9 mouse cellular contexts compared by ENCODE assay signal in genomic region chr16:84042010-84042449, GRCm38 (mm10).
DNase-seq lines count a peak whose midpoint lies in the region; ATAC-seq and TF ChIP-seq lines count a peak whose summit lies in the region.
"Had no signal": no experiment of that assay in that cellular context is flagged by ENCODE, and none has a peak within 500 bp of the region (broad histone marks: within the 10 kb centered on the region; RNA-seq: fewer than 3 reads in every experiment).

No protein-coding gene starts in this region.

- TF ChIP-seq CTCF in intestine, postnatal 0 days (IDR thresholded peaks at IDR 0.05; ENCODE audit: low read depth): no peak

- H3K4me1 ChIP-seq in hindbrain, embryonic 13.5 days (replicated peaks): no peaks in the 10 kb centered on the region
- no peaks in the 10 kb centered on the region for H3K4me1 ChIP-seq in hindbrain, embryonic 10.5 days (replicated peaks)
- no peaks in the 10 kb centered on the region for H3K4me1 ChIP-seq in intestine, postnatal 0 days (replicated peaks; ENCODE audit: control insufficient read depth, insufficient read depth, low read length)
- H3K4me1 ChIP-seq: heart, embryonic 13.5 days had no signal

- H3K27me3 ChIP-seq in hindbrain, embryonic 13.5 days: no peaks in the 10 kb centered on the region
- no peaks in the 10 kb centered on the region for H3K27me3 ChIP-seq in hindbrain, embryonic 10.5 days (ENCODE audit: insufficient read depth, poor library complexity, severe bottlenecking)
- H3K27me3 ChIP-seq in intestine, postnatal 0 days (replicated peaks; ENCODE audit: control insufficient read depth, insufficient read depth, low read length): no peaks in the 10 kb centered on the region
- H3K27me3 ChIP-seq: heart, embryonic 13.5 days had no signal

- no peak overlapping the region for H3K4me2 ChIP-seq in hindbrain, embryonic 13.5 days
- no peak overlapping the region for H3K4me2 ChIP-seq in intestine, postnatal 0 days (replicated peaks; ENCODE audit: low read depth)
- H3K4me2 ChIP-seq: heart, embryonic 13.5 days had no signal

- 77% methylated on average over 4 of the region's 4 CpGs for WGBS in hindbrain, embryonic 13.5 days
- 90% methylated on average over 4 of the region's 4 CpGs for WGBS in hindbrain, embryonic 10.5 days
- 88% methylated on average over 4 of the region's 4 CpGs for WGBS in intestine, postnatal 0 days

- no peak overlapping the region for H3K27ac ChIP-seq in hindbrain, embryonic 13.5 days
- no peak overlapping the region for H3K27ac ChIP-seq in hindbrain, embryonic 10.5 days
- H3K27ac ChIP-seq in intestine, postnatal 0 days (ENCODE audit: low read depth, low read length): no peak overlapping the region
- H3K27ac ChIP-seq: heart, embryonic 13.5 days had no signal

- no peaks in the 10 kb centered on the region for H3K36me3 ChIP-seq in hindbrain, embryonic 13.5 days
- H3K36me3 ChIP-seq in hindbrain, embryonic 10.5 days: no peaks in the 10 kb centered on the region
- no peaks in the 10 kb centered on the region for H3K36me3 ChIP-seq in intestine, postnatal 0 days (ENCODE audit: control insufficient read depth, insufficient read depth)
- H3K36me3 ChIP-seq: heart, embryonic 13.5 days had no signal

- H3K9me3 ChIP-seq in hindbrain, embryonic 13.5 days: 0 out of 2 replicates have a peak, but pooled peaks cover 3% of the 10 kb centered on the region
- no peaks in the 10 kb centered on the region for H3K9me3 ChIP-seq in hindbrain, embryonic 10.5 days
- H3K9me3 ChIP-seq in intestine, postnatal 0 days (ENCODE audit: control insufficient read depth): no peaks in the 10 kb centered on the region
- H3K9me3 ChIP-seq: heart, embryonic 13.5 days had no signal

- ATAC-seq in hindbrain, embryonic 13.5 days (ENCODE audit: low FRiP score): peak; percentile 90
- no peak for ATAC-seq in intestine, postnatal 0 days

- no peak overlapping the region for H3K9ac ChIP-seq in hindbrain, embryonic 13.5 days
- H3K9ac ChIP-seq in intestine, postnatal 0 days (ENCODE audit: low read depth, low read length): no peak overlapping the region
- H3K9ac ChIP-seq: heart, embryonic 13.5 days had no signal

- H3K4me3 ChIP-seq in hindbrain, embryonic 13.5 days: no peak overlapping the region
- no peak overlapping the region for H3K4me3 ChIP-seq in hindbrain, embryonic 10.5 days
- no peak overlapping the region for H3K4me3 ChIP-seq in intestine, postnatal 0 days (ENCODE audit: low read depth, low read length)
- H3K4me3 ChIP-seq: heart, embryonic 13.5 days had no signal

- no peak for DNase-seq in hindbrain, embryonic 10.5 days (ENCODE audit: low spot score)
- peak; percentile 68 to 74 for DNase-seq in cerebellum, postnatal 25 days
- peak; percentile 74 to 77 for DNase-seq in layer of hippocampus, postnatal 10 days (ENCODE audit: low spot score in 2 of 2)
- peak; percentile 16 to 50 for DNase-seq in right cerebral cortex, adult 2 months (ENCODE audit: low spot score in 2 of 2)
- no peak for DNase-seq in embryo, embryonic 10.5 days (ENCODE audit: low spot score)
- DNase-seq in kidney, adult 11 months: no peak

Comparison
In these comparisons a context has a peak if more than half of its experiments do, and no peak if none do; other contexts are left out.
1. DNase-seq: peak in cerebellum, postnatal 25 days (2 of 2), layer of hippocampus, postnatal 10 days (2 of 2) and right cerebral cortex, adult 2 months (2 of 2); none in hindbrain, embryonic 10.5 days (single experiment), embryo, embryonic 10.5 days (single experiment) and kidney, adult 11 months (single experiment).